Mouse (Mus musculus): ENCODE measurements around the gene Uhrf1. TPM values are rescaled to one million over a fixed set of nuclear protein-coding genes. Genes with fewer than 3 reads are reported as not detected.

Gene Uhrf1
- polyA plus RNA-seq, 1 experiment = 29.2 TPM

DNA sequence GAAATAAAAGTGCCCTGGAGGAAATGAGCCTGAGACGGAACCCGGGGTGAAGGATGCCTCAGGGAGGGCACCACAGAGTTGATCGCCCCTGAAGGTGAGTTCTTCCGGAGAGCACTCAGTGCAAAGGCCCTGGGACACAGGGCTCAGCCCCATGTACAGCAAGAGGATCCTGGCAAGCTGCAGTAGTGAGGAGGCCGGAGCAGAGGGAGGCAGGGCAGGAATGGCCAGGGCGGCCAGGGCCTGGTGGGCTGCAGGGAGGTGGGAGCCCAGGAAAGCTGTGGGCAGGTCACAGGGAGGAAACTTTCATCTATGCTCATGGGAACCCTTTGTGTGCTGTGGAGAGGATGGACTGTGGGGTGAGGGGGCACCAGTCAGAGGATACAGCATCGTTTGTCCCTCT, 29.6 kb upstream of the Uhrf1 start:
- DNase-seq (ENCODE audit: low read depth, low spot score) = no peak
- 62% methylated on average over 7 of the region's 7 CpGs for WGBS

DNA sequence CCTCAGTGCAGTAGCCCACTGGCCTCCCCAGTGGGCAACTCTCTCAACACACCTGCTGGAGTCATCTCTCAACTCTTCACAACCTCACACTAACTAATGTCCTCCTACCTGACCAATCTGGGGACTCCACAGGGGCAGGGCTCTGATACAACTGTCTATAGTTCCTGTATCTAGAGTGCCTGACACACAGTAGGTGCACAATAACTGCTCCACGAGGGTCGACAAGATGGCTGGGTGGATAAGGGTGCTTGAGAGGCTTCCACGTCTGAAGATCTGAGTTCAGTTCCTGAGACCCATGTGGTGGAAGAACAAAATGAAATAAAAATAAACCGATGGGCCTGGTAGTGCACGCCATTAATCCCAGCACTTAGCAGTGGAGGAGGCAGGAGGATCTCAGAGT, 29.1 kb upstream of the Uhrf1 start:
- DNase-seq (ENCODE audit: low read depth, low spot score) = no peak
- WGBS = 85% methylated on average over 5 of the region's 5 CpGs

DNA sequence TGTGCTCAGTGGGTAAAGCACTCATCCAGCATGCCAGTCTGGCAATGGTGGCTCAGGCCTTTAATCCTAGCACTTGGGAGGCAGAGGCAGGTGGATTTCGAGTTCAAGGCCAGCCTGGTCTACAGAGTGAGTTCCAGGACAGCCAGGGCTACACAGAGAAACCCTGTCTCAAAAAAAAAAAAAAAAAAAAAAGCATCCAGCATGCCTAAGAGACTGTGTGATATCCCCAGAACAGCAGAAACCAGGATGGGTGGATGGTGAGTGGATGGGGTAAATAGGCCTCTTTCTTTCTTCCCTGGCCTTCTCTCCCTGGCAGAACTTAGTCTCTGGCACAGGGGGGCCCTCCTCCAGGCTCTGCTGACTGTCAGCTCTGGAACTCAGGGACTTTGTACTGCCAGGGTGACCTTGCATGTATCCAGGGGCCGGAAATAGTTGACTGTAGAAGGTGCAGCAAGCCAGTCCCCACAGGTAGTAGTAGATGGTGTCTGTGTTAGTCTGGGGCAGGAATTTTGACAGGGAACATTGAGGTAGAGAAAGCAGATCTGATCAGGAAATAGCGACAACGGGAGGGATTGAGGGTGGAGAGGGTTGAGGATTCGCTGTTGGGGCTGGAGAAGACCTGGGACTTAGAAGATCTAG, 27.2 kb upstream of the Uhrf1 start:
- DNase-seq (ENCODE audit: low read depth, low spot score) = no peak
- WGBS = 9% methylated on average over 5 of the region's 5 CpGs

DNA sequence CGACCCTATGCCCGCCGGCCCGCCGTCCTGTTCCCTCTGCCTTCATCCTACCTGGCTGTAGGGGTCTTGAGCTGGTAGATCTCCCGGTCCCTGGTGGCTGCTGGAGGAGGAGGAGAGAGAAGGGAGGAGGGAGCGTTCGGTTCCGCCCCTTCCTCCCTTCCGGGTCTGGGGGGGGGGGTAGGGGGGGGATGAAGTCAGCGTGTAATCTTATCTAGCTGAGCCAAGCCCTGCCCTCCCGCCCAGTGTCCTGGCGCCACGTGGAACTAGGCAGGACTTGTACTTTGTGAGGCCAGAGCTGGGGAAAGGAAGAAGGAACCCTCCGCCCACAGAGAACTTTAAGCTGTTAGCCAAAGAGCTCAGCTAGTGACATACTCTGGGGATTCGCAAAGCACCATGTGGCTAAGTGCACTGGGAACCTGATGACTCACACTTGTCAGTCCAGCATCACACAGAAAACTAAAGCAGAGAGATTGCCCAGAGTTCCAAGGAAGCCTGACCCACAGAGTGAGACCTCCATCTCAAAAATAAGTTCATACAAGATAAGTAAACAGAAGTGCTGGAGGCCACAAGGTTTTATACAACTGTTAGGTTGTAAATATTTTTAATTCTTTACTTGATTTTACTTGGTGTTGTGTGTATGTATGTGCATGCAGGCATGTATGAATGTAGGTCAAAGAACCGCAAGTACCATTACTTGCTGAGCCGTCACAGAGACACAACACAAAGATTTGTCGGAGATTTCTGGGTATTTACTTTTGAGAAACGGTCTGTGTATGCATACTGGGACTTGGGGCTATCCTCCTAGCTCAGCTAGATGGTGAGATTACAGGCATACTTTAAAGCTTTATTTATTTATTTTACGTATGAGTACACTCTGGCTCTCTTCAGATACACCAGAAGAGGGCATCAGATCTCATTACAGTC, 26.2 kb upstream of the Uhrf1 start, which contains the start of gene Ticam1:
Ticam1 (minus strand) TSS at position 144 of the 924 bp plus-strand sequence.
- WGBS = 1% methylated on average over 20 of the region's 21 CpGs
- DNase-seq (ENCODE audit: low read depth, low spot score) = peak; percentile 94

DNA sequence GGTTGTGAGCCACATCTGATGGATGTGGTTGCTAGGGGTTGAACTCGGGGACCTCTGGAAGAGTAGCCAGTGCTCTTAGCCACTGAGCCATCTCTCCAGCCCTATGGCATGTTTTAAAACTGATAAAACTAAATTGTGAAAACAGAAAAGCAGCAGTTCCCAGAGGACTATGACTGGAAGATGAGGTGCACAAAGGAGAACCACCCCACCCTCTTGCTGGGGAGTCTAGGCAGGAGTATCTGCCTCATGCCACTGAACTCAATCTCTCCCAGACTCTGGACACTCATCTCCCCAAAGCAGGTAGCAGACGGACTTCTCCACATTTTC, 25.6 kb upstream of the Uhrf1 start:
- DNase-seq (ENCODE audit: low read depth, low spot score) = no peak
- WGBS = 35% methylated on average over 2 of the region's 2 CpGs

DNA sequence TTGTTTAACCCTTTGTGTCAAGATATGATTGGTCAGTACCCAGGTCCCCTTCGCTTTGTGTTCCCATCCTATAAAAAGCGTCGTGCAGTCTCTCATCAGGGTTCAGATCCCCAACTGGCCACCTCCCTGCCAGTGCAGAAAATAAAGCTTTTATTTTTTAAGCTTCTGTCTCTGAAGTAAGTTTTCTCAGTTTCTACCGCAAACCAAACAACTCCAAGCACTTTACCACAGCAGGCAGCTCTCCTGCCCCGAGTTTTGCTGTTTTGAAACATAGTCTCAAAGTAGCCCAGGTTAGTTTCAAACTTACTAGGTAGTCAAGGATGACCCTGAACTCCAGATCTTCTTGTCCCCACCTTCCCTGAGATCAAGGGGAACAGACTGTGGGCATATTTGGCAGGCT, 24.8 kb upstream of the Uhrf1 start:
- no peak for DNase-seq (ENCODE audit: low read depth, low spot score)
- 82% methylated on average over 5 of the region's 5 CpGs for WGBS

DNA sequence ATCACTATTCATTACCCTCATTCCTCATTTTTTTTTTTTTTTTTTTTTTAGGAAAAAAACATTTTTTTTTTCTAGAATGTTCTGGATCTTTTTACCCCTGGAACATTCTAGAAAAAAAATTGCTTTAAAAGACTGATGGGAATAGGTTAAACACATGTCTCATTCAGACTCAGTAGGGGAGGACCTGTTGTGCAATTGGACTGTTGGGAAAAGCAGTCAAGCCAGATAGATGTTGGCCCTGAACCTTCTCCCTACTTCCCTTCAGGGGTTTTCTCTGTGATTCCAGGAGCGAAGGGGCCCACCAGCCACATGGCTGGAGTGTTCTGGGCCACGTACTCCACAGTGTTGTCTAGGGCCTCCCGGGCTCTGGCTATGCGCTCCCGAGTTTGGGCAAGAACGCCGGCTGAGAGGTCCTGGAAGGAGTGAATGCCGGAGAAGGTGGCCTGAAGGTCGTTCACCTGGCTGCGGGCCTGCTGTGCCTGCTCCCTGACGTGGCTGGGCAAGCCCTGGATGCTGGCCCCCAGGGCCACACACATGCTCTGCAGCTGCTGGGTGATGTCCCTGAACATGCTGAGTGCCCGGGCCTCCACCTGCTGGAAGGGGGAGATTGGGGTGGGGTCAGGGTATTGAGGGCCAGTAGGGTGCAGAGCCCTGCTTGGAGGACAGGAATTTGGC, 23.5 kb upstream of the Uhrf1 start:
- no peak for DNase-seq (ENCODE audit: low read depth, low spot score)
- 89% methylated on average over 12 of the region's 12 CpGs for WGBS

DNA sequence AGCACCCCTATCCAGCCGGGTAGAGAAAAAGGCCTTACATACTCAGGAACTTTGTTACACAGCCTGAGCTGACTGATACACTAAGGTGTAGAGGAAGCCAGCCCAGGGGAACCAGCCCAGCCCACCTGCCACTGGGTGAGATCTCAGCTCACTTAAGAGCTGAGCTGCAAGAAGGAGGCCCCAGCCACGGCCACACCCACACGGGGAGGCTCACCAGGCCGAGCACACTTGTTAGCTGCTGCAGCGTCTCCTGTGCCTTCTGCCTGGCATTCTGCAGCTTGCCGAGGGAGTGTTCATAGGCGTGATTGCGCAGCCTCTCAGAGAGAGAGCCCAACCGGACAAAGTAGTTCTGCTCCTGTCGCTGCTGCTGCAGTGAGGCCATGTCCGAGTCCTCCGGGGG, 21.9 kb upstream of the Uhrf1 start:
- no peak for DNase-seq (ENCODE audit: low read depth, low spot score)
- WGBS = 81% methylated on average over 12 of the region's 12 CpGs

DNA sequence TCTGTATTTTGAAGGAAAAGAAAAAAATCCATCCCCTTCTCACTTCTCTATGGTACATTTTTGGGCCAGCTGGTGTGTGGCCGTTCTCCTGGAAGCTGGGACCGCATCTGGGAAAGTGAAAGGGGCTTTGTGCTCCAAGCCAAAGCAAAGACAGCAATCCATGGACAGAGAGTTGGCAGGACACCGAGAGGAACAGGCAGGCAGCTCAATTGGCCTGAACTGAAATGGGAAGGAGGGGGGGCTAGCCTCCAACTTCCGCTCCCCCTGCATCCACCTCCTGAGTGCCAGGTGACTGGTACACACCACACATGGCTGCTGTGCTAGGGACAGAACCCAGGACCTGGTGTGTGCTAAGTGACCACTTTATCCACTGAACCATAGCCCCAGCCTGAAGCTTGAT, 20.3 kb upstream of the Uhrf1 start:
- DNase-seq (ENCODE audit: low read depth, low spot score) = no peak

DNA sequence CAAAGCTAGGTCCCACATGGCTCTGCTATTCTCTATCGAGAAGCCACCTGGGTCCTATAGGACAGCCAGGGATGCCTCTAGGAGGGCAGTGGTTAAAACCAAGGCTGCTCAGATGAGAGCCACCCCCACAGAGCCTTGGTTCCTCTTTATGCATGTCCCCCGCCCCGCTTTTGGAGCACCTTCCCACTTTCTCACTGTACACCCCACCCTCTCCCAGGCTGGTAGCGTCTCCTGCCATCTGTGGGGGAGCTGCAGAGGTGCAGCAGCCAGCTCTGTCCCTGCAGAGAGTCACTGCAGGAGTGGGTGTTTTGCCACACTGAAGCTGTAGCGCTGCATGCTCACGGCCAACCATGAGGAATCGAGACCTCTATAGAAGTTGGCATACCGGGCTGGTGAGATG, 19.8 kb upstream of the Uhrf1 start:
- WGBS = 92% methylated on average over 8 of the region's 8 CpGs
- DNase-seq (ENCODE audit: low read depth, low spot score) = no peak

More for the DNA sequence above, 20.3 kb upstream of the Uhrf1 start:
- WGBS = 82% methylated on average over 4 of the region's 4 CpGs

DNA sequence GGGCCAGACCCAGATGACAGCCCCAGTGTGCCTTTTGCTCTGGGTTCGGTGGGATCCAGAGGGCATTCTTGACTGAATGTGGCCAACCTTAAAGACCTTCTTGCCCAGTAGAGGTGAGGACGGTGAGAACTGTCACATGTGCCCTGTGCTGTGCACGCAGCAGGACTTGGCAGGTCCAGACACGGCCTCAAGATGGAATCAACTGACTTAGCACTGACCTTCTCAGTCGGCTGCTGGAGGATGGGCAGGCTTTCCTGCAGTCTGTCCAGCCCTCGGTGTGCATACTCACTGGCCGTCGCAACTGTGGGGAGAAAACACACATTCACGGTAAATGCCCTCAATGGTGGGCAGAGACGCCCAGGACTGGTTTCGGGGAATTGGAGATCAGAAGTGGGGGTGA, 17.1 kb upstream of the Uhrf1 start:
- WGBS = 98% methylated on average over 11 of the region's 11 CpGs
- DNase-seq (ENCODE audit: low read depth, low spot score) = no peak

DNA sequence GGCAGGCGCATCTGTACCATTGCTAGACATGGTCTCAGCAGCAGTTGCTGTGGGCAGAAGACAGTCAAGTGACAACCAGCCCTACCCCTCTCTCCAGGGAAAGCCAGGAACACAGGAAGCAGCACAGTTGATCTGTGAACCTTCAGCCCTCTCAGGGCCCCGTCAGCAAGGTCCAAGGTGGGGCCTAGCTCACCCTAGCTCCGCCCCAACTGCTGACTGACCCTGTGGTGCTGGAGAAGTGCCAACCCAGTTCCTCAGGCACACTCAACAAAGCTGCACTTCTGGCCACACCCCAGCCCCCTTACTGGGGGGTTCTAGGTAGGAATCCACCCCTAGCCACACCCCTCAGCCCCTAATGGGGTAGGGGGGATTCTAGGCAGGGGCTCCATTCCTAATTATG, 15.3 kb upstream of the Uhrf1 start:
- 20% methylated on average over 3 of the region's 3 CpGs for WGBS
- DNase-seq (ENCODE audit: low read depth, low spot score) = no peak

DNA sequence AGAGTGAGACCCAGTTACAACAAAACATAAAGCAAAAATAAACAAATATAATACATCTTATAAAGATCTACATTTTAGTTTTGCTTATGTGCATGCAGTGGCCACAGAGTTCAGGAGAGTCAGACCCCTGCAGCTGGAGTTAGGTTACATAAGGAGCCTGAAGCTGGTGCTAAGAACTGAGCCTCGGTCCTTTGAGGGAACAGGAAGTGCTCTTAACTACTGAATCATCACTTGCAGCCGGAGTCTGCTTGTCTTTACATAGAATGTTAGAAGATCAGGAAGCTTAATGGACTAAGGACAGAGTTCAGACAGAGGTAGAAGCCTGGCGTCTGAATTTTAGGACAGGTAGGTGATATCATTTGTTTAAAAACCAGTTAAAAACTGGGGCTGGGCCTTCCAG, 14.3 kb upstream of the Uhrf1 start:
- 11% methylated on average over 3 of the region's 3 CpGs for WGBS

DNA sequence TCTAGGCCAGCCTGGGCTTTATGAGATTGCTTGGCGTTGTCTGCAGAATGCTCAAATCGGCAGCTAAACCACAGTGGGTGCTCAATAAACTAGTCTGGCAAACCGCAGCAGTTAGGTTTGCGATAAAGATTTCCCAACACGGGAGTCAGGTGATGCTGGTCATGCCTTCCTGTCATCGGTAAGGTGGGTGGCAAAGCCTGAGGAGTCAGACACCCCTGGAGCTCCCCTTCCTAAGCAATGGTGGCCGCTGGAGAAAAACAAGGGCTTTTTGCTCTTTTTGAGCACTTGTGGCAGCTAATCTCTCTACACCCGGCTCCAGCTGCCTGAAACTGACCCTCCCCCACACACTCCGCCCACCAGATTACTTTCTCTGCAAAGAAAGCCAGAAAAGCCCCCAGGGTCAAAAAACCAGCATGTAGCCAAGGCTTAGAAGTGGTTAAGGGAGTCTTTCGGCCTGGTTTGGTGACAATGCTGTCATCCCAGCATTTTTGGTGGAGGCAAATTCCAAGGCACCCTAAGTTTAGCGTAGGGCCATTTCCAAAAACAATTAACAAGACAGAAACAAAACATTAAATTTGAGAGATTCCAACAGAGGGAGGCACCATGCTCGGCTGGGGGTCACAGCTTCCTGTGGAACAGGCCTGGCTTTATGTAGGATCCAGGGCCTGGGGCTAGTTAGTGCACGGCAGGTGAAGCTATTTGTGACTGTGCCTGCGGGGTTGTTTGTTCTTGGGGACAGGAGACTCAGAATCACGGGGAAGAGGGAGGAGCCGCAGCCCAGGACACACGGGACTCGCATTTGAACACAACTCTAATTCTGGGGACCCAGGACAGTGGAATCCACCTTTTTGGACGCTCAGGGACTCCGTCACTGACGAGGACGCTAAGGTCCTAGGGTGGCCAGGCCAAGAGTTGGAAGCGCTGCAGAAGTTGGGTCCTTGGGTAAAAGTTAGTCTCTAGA, 13.5 kb upstream of the Uhrf1 start:
- 2% methylated on average over 23 of the region's 23 CpGs for WGBS
- no peak for DNase-seq (ENCODE audit: low read depth, low spot score)

More for the DNA sequence above, 14.3 kb upstream of the Uhrf1 start:
- no peak for DNase-seq (ENCODE audit: low read depth, low spot score)

DNA sequence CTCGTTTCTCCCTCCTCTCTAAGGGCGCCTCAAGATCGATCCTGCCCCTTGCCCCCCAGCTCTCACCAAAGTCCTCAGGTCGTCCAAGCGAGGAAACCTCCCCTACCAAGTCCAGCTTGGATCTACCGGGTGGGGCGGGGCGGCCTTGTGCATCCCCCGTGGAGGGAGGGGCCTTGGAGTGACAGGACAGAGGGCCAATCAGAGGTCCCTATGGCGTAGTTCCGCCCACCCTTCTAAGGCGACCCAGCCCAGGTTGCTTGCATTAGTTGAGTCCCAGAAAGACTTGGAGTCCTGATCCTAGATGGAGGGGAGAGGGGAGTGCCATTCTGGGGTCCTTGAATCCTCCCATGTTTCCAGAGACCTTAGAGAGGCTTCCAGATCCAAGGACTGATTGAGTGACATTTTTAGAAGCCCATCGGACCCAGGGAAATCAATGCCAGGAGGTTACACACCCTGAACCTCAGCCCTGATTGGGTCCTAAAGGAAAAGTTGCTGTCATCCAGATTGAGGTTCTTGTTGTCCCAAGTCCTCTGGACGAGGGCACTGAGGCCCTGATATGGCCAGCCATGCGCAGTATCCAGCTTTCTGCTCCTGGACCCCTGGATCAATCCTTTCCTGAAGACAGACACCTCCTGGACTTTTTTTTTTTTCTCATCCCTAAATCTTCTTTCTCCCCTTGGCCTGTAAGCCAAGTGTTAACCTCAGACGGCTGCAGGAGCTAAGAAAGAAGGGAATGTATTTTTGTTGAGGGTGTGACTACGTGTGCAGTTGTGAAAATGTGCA, 12.5 kb upstream of the Uhrf1 start:
- peak; percentile 95 for DNase-seq (ENCODE audit: low read depth, low spot score)
- 2% methylated on average over 17 of the region's 17 CpGs for whole genome bisulfite sequencing

DNA sequence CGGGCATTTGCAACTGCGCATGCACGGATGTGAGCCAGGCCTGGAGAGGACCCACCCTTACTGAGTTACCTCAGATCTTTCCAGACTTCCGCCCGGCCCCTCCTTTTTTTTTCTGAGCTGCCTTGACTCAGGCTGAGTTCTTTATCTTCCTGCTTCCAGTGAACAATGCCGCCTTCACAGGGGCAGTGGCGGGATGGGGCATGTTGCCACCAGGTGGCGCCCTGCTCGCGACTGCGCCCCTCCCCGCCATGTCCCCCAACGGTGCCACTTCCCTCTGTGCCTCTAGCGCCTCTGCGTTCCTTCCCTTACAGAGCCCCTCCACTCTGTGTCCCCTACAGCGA, 12.0 kb upstream of the Uhrf1 start:
- peak; percentile 88 for DNase-seq (ENCODE audit: low read depth, low spot score)
- WGBS = 1% methylated on average over 16 of the region's 16 CpGs

DNA sequence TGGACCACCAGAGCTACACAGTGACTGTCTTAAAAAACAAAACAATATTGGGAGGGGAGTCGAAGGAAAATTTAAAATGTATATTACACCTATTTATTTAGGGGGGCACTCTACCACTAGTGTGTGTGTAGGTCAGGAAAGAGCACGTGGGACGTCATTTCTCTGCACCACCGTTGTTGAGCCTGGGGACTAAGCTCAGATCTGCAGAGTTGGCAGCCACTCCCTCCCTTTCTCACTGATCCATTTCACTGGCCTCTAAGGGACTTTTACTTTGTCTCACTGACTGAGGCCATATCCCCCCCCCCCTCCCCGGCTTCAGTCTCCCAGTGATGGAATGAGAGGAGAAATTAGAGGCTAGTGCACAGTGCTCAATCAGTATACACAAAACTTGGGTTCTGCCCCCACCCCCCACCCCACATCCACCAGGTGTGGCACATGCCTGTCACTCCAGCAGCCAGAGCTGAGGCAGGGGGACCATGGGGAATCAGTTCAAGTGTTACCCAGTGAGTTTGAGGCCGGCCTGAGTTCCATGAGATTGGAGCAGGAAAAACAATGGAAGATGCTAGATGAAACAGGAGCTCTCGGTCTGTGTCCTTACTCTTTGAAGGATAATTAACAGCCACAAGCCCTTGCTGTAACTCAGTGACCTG, 11.2 kb upstream of the Uhrf1 start:
- DNase-seq (ENCODE audit: low read depth, low spot score) = no peak
- 91% methylated on average over 7 of the region's 7 CpGs for WGBS

DNA sequence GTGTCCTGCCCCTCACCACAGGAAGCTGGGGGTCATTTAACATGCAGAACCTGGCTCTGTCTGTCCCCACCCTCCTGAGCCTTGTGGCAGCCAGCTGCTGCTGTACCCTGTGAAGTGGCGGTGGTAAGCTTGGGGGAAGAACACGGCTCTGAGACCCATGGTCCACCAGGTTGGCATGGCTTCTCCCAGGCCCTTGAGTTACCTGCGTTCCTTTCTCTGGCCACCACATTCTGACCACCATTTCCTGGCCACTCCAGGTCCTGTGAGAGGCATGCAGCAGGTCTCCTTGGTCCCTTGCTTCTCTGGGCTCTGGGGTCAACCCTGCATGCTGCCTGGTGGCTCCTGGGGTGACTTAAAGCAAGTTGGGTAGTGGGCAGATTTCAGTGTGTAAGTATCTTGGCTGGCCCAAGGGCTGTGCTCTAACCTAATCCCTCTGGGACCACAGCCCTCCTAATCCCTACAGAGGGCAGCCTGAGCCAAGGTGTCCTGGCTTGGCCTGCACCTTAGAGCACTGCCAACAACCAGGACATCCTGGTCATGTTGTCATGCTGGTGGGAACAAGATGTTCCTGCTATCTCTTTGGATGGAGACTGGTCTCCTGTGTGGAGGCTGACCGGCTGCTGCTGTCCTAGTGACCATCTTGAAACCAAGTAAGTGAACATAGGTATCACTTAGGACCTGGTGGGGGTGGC, 10.4 kb upstream of the Uhrf1 start, which contains the start of gene Plin3:
Plin3 (minus strand) TSS at position 343 of the 692 bp plus-strand sequence.
- WGBS = 90% methylated on average over 4 of the region's 4 CpGs

More for the DNA sequence above, 10.4 kb upstream of the Uhrf1 start, which contains the start of gene Plin3:
- DNase-seq (ENCODE audit: low read depth, low spot score) = no peak
